Mouse (Mus musculus): ENCODE measurements around the gene Mgat1. TPM values are rescaled to one million over a fixed set of nuclear protein-coding genes. Genes with fewer than 3 reads are reported as not detected.

Gene Mgat1
- total RNA-seq, 2 experiments from 2014 or later = 114 to 141 TPM

- no peak for DNase-seq (ENCODE audit: low spot score in 2 of 2)
Observed at GRCm38 (mm10) chr11:49240310-49240709, 3.7 kb upstream of the Mgat1 start.

- DNase-seq (ENCODE audit: low spot score in 2 of 2) = no peak
Observed at GRCm38 (mm10) chr11:49240874-49241273, 3.1 kb upstream of the Mgat1 start.

- DNase-seq (ENCODE audit: low spot score in 2 of 2) = no peak
Observed at GRCm38 (mm10) chr11:49241471-49241870, 2.5 kb upstream of the Mgat1 start.

- no peak for DNase-seq (ENCODE audit: low spot score in 2 of 2)
Observed at GRCm38 (mm10) chr11:49242944-49243626, 906 bp upstream of the Mgat1 start.

GRCm38 (mm10) chr11:49244595-49244930 lies 572 bp downstream of the Mgat1 start:
- DNase-seq (ENCODE audit: low spot score in 2 of 2) = no peak

GRCm38 (mm10) chr11:49245176-49245575 lies 1.2 kb downstream of the Mgat1 start:
- DNase-seq (ENCODE audit: low spot score in 2 of 2) = peak in 1 of 2 experiments; percentile 38

- DNase-seq (ENCODE audit: low spot score in 2 of 2) = no peak
Observed at GRCm38 (mm10) chr11:49245634-49246415, 1.8 kb downstream of the Mgat1 start.

GRCm38 (mm10) chr11:49246523-49246922 lies 2.5 kb downstream of the Mgat1 start:
- no peak for DNase-seq (ENCODE audit: low spot score in 2 of 2)

- DNase-seq (ENCODE audit: low spot score in 2 of 2) = no peak
Observed at GRCm38 (mm10) chr11:49247255-49247654, 3.3 kb downstream of the Mgat1 start.

- peak in 1 of 2 experiments; percentile 45 for DNase-seq (ENCODE audit: low spot score in 2 of 2)
Observed at GRCm38 (mm10) chr11:49248226-49248973, 4.4 kb downstream of the Mgat1 start.

GRCm38 (mm10) chr11:49248974-49249700 lies 5.1 kb downstream of the Mgat1 start:
- no peak for DNase-seq (ENCODE audit: low spot score in 2 of 2)

- DNase-seq (ENCODE audit: low spot score in 2 of 2) = no peak
Observed at GRCm38 (mm10) chr11:49249811-49250421, 5.9 kb downstream of the Mgat1 start.

GRCm38 (mm10) chr11:49250422-49251379 lies 6.7 kb downstream of the Mgat1 start:
- peak; percentile 92 to 95 for DNase-seq (ENCODE audit: low spot score in 2 of 2)

GRCm38 (mm10) chr11:49251380-49251761 lies 7.4 kb downstream of the Mgat1 start:
- no peak for DNase-seq (ENCODE audit: low spot score in 2 of 2)

GRCm38 (mm10) chr11:49252048-49252447 lies 8.1 kb downstream of the Mgat1 start:
- no peak for DNase-seq (ENCODE audit: low spot score in 2 of 2)

GRCm38 (mm10) chr11:49253035-49253434 lies 9.0 kb downstream of the Mgat1 start:
- DNase-seq (ENCODE audit: low spot score in 2 of 2) = no peak

- no peak for DNase-seq (ENCODE audit: low spot score in 2 of 2)
Observed at GRCm38 (mm10) chr11:49259296-49259695, 15.3 kb downstream of the Mgat1 start.

GRCm38 (mm10) chr11:49259829-49260228 lies 15.8 kb downstream of the Mgat1 start:
- no peak for DNase-seq (ENCODE audit: low spot score in 2 of 2)

GRCm38 (mm10) chr11:49260598-49261312 lies 16.8 kb downstream of the Mgat1 start:
- peak; percentile 69 to 80 for DNase-seq (ENCODE audit: low spot score in 2 of 2)

Data from adrenal gland, adult 18-20 months (tissue).